Mouse (Mus musculus) telencephalon, adult 2 months (tissue): Measurements from ENCODE around the gene Mgam.
"Not testable (repeated sequence)": the region's sequence is repeated elsewhere in the genome, so short reads cannot be mapped to it uniquely, and the experiment has no call there.

Experiments used
- DNase-seq: peaks from one replicate; pipeline ENCODE4 v3.0.0-alpha.2; 2011; ENCODE audit warnings: low read depth, low spot score

The Mgam gene

GRCm38 (mm10) chr6:40728506-40728905, 99.9 kb downstream of the Mgam start:
- DNase-seq, result not testable (repeated sequence)

- DNase-seq, result no peak
Observed at GRCm38 (mm10) chr6:40739545-40739944, 110.9 kb downstream of the Mgam start.

GRCm38 (mm10) chr6:40749030-40749429, 120.4 kb downstream of the Mgam start:
- not testable (repeated sequence) for DNase-seq

GRCm38 (mm10) chr6:40755948-40756347, 127.3 kb downstream of the Mgam start:
- DNase-seq, result no peak

- DNase-seq, result not testable (repeated sequence)
Observed at GRCm38 (mm10) chr6:40757346-40757745, 128.7 kb downstream of the Mgam start.

- DNase-seq, result no peak
Observed at GRCm38 (mm10) chr6:40774656-40775055, 146.0 kb downstream of the Mgam start.

GRCm38 (mm10) chr6:40778458-40778857, 149.8 kb downstream of the Mgam start:
- no peak for DNase-seq

GRCm38 (mm10) chr6:40783637-40784036, 155.0 kb downstream of the Mgam start:
- DNase-seq, result no peak

- DNase-seq, result no peak
Observed at GRCm38 (mm10) chr6:40784378-40784777, 155.7 kb downstream of the Mgam start.

GRCm38 (mm10) chr6:40795077-40795812, 166.6 kb downstream of the Mgam start:
- DNase-seq, result no peak

- no peak for DNase-seq
Observed at GRCm38 (mm10) chr6:40818237-40818902, 189.7 kb downstream of the Mgam start.
